Mouse (Mus musculus): ENCODE data around the gene Paqr8. TPM values are rescaled to one million over a fixed set of nuclear protein-coding genes. Genes with fewer than 3 reads are reported as not detected.

Gene Paqr8
- polyA plus RNA-seq, 1 experiment from 2014 or later: 6.1 TPM

DNA sequence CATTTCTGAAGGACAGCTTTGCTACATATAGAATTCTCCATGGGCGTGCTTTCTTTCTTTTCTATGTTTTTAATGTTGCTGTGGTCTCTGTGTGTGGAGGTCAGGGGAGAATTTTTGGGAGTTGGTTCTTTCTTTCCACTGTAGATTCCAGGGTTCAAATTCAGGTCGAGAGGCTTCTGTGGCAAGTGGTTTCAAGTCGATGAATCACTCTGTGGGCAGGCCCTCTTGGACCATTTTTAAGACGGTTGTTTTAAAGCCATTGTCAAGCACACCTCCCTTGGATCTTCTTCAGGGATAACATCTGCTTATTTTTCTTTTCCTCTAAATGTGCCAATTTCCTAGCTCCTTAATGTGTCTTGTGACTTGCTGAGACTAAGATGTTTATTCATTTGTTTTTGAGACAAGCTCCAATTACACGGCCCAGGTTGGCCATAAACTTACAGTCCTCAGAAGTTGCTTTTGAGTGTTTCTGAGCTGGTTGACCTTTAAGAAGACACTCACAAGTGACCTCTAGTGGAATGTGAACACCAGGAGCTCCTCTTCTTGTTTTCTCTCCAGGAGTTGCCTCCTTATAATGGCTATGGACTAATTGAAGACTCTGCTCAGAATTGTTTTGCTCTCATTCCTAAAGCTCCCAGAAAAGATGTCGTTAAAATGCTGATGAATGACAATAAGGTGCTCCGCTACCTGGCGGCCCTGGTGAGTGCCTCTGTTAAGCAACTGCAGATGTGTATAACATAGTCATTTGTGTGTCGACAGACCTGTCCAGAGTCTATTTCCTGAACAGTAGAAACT lies 84.1 kb downstream of the Paqr8 start:
- no peak overlapping the region for H3K27ac ChIP-seq (ENCODE audit: low read length)
- WGBS: 68% methylated on average over 9 of the region's 9 CpGs
- ATAC-seq: no peak

DNA sequence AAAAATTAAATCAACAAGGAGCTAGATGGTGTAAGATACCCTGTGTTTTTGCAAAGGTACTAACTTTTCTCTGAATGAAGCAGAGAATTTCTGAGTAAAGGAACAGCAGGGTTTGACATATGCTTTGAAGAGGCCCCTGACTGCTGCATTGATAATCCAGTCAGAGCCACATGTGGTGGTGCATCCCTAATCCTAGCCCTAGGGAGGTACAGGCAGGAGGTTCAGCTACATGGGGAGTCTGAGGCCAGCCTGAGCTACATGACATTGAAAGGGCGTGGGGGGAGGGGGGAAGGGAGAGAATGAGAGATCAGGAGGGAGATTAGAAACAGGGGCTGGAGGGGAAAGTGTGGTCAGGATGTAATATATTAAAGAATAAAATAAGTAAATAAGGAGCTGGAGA lies 90.1 kb downstream of the Paqr8 start:
- ATAC-seq: no peak
- Histone ChIP-seq H3K36me3 (ENCODE audit: control insufficient read depth, insufficient read depth, low read length) (no peaks in the 10 kb centered on the region), H3K4me1 (ENCODE audit: control insufficient read depth, insufficient read depth, low read length) (no peaks in the 10 kb centered on the region), H3K27me3 (replicated peaks; ENCODE audit: control insufficient read depth, insufficient read depth, low read length) (no peaks in the 10 kb centered on the region), H3K4me2 (ENCODE audit: low read depth, low read length) (no peak overlapping the region), H3K9me3 (ENCODE audit: control insufficient read depth, low read length) (no peaks in the 10 kb centered on the region), H3K27ac (ENCODE audit: low read length) (no peak overlapping the region), H3K9ac (ENCODE audit: low read depth, low read length) (no peak overlapping the region), H3K4me3 (ENCODE audit: low read length) (no peak overlapping the region)
- WGBS: 74% methylated on average over 1 of the region's 1 CpGs

More for the DNA sequence above, 84.1 kb downstream of the Paqr8 start:
- Histone ChIP-seq H3K4me1 (ENCODE audit: control insufficient read depth, insufficient read depth, low read length) (no peaks in the 10 kb centered on the region), H3K4me3 (ENCODE audit: low read length) (no peak overlapping the region), H3K36me3 (ENCODE audit: control insufficient read depth, insufficient read depth, low read length) (no peaks in the 10 kb centered on the region), H3K9ac (ENCODE audit: low read depth, low read length) (no peak overlapping the region), H3K9me3 (ENCODE audit: control insufficient read depth, low read length) (no peaks in the 10 kb centered on the region), H3K4me2 (ENCODE audit: low read depth, low read length) (no peak overlapping the region), H3K27me3 (replicated peaks; ENCODE audit: control insufficient read depth, insufficient read depth, low read length) (no peaks in the 10 kb centered on the region)

DNA sequence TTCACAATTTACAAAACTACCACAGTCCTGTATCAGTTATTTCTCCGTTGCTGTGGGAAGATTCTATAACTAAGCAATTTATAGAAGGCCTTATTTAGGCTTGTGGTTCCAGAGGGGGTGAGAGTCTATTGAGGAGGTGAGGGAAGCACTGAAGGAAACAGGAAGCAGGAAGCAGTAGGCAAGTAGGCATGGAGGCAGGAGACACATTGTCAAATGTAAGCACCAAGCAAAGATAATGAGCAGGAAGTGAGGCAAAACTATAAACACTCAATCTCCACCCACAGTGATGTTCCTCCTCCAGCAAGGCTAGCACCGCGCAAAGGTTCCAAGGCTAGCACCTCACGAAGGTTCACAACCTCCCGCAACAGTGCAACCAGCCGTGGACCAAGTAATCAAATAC lies 91.4 kb downstream of the Paqr8 start:
- Histone ChIP-seq H3K27ac (ENCODE audit: low read length) (no peak overlapping the region), H3K9ac (ENCODE audit: low read depth, low read length) (no peak overlapping the region), H3K4me3 (ENCODE audit: low read length) (no peak overlapping the region), H3K27me3 (replicated peaks; ENCODE audit: control insufficient read depth, insufficient read depth, low read length) (no peaks in the 10 kb centered on the region), H3K36me3 (ENCODE audit: control insufficient read depth, insufficient read depth, low read length) (no peaks in the 10 kb centered on the region), H3K4me2 (ENCODE audit: low read depth, low read length) (no peak overlapping the region), H3K9me3 (ENCODE audit: control insufficient read depth, low read length) (no peaks in the 10 kb centered on the region), H3K4me1 (ENCODE audit: control insufficient read depth, insufficient read depth, low read length) (no peaks in the 10 kb centered on the region)
- ATAC-seq: no peak
- 94% methylated on average over 6 of the region's 6 CpGs for WGBS

DNA sequence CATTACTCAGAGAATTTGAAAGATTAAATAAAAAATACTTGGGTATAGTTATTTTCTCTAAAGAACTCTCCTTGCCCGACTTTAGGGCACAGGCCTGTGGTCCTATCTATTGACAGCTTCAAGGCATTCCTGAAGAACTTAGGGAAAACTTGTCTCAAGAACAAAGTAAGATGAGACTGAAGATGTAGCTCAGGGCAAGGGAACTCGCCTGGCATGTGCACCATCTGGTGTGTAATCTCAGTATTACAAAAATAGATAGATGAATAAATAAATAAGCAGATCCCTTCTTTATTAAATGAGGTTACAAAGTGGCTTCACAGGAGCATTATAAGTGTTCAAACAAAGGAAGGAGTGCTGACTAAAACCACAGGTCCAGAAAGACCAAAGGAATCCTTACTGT lies 93.7 kb downstream of the Paqr8 start:
- no peak for ATAC-seq
- Histone ChIP-seq H3K9ac (ENCODE audit: low read depth, low read length) (no peak overlapping the region), H3K36me3 (ENCODE audit: control insufficient read depth, insufficient read depth, low read length) (no peaks in the 10 kb centered on the region), H3K9me3 (ENCODE audit: control insufficient read depth, low read length) (no peaks in the 10 kb centered on the region), H3K4me1 (ENCODE audit: control insufficient read depth, insufficient read depth, low read length) (no peaks in the 10 kb centered on the region), H3K4me3 (ENCODE audit: low read length) (no peak overlapping the region), H3K4me2 (ENCODE audit: low read depth, low read length) (no peak overlapping the region), H3K27ac (ENCODE audit: low read length) (no peak overlapping the region), H3K27me3 (replicated peaks; ENCODE audit: control insufficient read depth, insufficient read depth, low read length) (no peaks in the 10 kb centered on the region)
- WGBS: 75% methylated on average over 2 of the region's 2 CpGs

DNA sequence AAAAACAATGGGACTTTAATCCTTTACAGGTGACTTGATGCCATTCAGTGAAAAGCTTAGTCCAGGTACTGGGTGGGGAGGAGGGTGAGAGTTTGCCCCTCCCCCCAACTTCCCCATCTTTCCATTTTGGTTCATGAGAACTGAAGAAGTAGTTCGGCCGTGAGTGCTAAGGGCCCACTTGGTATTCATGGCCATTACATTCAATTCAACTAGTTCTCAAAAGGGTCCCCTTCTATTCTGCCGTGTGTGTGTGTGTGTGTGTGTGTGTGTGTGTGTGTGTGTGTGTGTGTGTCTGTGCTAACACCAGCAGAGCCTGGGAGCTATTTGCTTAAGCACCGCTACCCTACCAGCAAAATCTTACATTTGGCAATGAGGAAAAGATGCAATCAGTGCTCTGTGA lies 94.2 kb downstream of the Paqr8 start:
- Histone ChIP-seq H3K9me3 (ENCODE audit: control insufficient read depth, low read length) (no peaks in the 10 kb centered on the region), H3K4me3 (ENCODE audit: low read length) (no peak overlapping the region), H3K27me3 (replicated peaks; ENCODE audit: control insufficient read depth, insufficient read depth, low read length) (no peaks in the 10 kb centered on the region), H3K27ac (ENCODE audit: low read length) (no peak overlapping the region), H3K36me3 (ENCODE audit: control insufficient read depth, insufficient read depth, low read length) (no peaks in the 10 kb centered on the region), H3K9ac (ENCODE audit: low read depth, low read length) (no peak overlapping the region), H3K4me1 (ENCODE audit: control insufficient read depth, insufficient read depth, low read length) (no peaks in the 10 kb centered on the region), H3K4me2 (ENCODE audit: low read depth, low read length) (no peak overlapping the region)
- WGBS: 64% methylated on average over 4 of the region's 4 CpGs
- ATAC-seq: no peak

DNA sequence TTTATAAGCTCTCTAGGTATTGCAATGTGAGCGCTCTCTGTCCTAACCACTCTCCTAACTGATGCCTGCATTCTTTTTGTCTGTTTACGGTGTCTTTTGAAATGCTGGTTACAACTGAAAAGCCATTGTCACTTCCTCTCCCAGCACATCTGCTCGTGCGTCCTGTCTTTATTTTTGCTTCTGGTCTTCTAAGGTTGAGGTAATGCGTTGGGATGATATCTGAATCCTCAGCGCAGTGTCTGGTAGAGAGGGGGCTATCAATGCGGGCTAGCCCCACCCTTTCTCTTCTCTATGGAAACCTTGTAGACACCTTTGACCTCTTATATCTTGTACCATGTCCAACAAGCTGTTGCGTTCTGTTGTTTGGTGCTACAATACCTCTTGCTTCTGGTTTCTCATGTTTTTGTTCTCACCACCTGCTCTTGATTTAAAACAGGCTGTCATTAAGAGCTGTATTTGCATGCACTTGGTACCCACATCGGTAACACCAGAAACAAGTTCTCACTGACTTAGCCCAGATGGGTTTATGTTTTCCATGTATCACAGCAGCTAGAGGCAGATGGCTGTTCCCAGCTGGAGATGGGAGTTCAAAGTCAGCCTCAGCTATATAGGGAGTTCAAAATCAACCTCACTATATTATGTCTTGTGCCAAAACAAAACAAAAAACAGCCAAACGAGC lies 96.1 kb downstream of the Paqr8 start:
- no peak overlapping the region for H3K4me3 ChIP-seq (ENCODE audit: low read length)
- no peaks in the 10 kb centered on the region for H3K9me3 ChIP-seq (ENCODE audit: control insufficient read depth, low read length)
- H3K4me2 ChIP-seq (ENCODE audit: low read depth, low read length): no peak overlapping the region
- no peak for ATAC-seq
- no peak overlapping the region for H3K9ac ChIP-seq (ENCODE audit: low read depth, low read length)
- WGBS: 61% methylated on average over 10 of the region's 10 CpGs
- no peaks in the 10 kb centered on the region for H3K4me1 ChIP-seq (ENCODE audit: control insufficient read depth, insufficient read depth, low read length)
- H3K36me3 ChIP-seq (ENCODE audit: control insufficient read depth, insufficient read depth, low read length): no peaks in the 10 kb centered on the region
- H3K27ac ChIP-seq (ENCODE audit: low read length): no peak overlapping the region
- no peaks in the 10 kb centered on the region for H3K27me3 ChIP-seq (replicated peaks; ENCODE audit: control insufficient read depth, insufficient read depth, low read length)

Other genes starting within 250 kb of the Paqr8 start
- gene Il17a, start 159.7 kb upstream of the Paqr8 start, polyA plus RNA-seq (2015; fragmentation: Nextera tagmentation; extraction: Ambion mirVana): not detected in 2 replicates
- not detected in 2 replicates for gene Il17f, start 100.0 kb upstream of the Paqr8 start, polyA plus RNA-seq (2015; fragmentation: Nextera tagmentation; extraction: Ambion mirVana)
- 103 and 121 TPM in 2 replicates for gene Mcm3, start 70.3 kb upstream of the Paqr8 start, polyA plus RNA-seq (2015; fragmentation: Nextera tagmentation; extraction: Ambion mirVana)
- gene Efhc1, start 61.0 kb downstream of the Paqr8 start, polyA plus RNA-seq (2015; fragmentation: Nextera tagmentation; extraction: Ambion mirVana): 2.1 and 2.4 TPM in 2 replicates
- gene Tram2, start 188.6 kb downstream of the Paqr8 start, polyA plus RNA-seq (2015; fragmentation: Nextera tagmentation; extraction: Ambion mirVana): 5.3 and 6.3 TPM in 2 replicates